Mouse (Mus musculus): ENCODE results near the gene Duox2. TPM values are rescaled to one million over a fixed set of nuclear protein-coding genes. Genes with fewer than 3 reads are reported as not detected.
A peak's percentile ranks its signal among the peaks of the same experiment; 100 is the strongest.

Duox2 gene
- total RNA-seq, 1 experiment from 2014 or later, result not detected

DNA sequence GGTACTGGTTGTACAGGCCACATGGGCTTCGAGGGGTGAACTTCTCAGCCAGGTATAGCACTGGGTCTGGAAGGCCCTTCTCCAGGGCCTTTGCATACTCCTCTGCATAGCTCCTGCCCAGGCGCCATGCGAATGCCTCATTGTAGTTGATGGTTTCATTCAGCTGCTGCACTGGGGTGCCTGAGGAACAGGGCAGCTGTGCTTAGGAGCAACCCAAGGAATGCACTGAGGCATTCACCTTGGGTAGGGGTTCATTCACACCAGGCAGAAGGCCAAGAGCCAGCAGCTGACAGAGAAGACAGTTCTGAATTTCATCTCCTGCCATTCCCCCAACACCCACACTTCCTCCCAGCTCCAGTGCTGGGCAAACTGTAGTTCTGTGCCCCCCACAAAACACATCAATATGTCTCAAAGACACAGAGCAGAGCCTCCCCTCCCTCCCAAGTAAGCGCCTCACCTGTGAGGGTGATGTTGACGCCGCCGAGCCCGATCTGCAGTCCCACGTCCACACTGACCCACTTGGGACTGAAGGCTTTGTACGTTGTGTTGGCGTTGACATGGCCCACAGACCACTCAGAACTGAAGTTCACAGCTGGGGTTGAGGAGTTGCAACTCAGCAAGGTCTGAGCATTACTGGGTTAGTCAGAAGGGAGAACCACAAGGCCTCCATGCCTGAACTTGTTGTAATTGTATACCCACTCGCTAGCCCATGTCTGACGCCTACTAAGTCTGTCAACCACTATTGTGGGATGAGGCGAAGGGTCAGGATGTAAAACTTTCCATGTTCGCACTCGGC is 7.0 kb upstream of the Duox2 start:
- no peak for ATAC-seq (replicated peaks; ENCODE audit: insufficient number of reproducible peaks, low FRiP score, low TSS enrichment, poor library complexity, severe bottlenecking)

GRCm38 (mm10) chr2:122304544-122304943 is 6.3 kb upstream of the Duox2 start:
- ATAC-seq (replicated peaks; ENCODE audit: insufficient number of reproducible peaks, low FRiP score, low TSS enrichment, poor library complexity, severe bottlenecking), result no peak

DNA sequence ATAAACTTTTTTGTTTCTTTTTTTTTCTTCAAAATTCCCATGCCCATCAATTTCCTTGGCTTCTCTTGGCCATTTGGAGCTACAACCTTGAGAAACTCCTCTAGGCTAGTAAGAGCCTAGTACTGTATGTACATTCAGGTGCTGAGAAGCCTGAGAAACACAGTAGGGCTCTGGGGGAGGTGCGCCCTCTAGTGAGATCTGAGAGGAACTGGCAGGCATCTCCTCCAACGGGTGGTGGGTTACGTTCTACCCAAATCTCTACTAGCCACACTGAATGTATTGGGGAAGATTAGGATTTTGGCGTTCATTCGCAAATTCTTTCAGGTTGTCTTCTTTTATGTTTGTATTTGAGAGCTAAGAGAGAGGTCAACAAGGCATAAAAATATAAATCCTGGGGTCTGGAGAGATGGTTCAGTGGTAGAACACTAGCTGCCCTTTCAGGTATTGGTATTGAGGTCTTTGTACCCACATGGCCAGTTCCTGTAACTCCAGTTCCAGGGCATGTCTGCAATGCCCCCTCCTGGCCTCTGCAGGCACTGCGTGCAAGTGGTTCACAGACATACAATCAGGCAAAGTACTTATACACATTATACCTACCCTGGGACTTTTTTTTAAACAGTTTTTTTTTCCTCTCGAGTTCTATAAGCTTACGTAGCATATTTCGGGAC is 4.5 kb upstream of the Duox2 start:
- 0 out of 2 replicates have a peak, but pooled peaks have one; percentile 33 for ATAC-seq (replicated peaks; ENCODE audit: insufficient number of reproducible peaks, low FRiP score, low TSS enrichment, poor library complexity, severe bottlenecking)

GRCm38 (mm10) chr2:122301921-122302573 is 3.8 kb upstream of the Duox2 start:
- no peak for ATAC-seq (replicated peaks; ENCODE audit: insufficient number of reproducible peaks, low FRiP score, low TSS enrichment, poor library complexity, severe bottlenecking)

GRCm38 (mm10) chr2:122301081-122301920 is 3.1 kb upstream of the Duox2 start:
- ATAC-seq (replicated peaks; ENCODE audit: insufficient number of reproducible peaks, low FRiP score, low TSS enrichment, poor library complexity, severe bottlenecking), result no peak

DNA sequence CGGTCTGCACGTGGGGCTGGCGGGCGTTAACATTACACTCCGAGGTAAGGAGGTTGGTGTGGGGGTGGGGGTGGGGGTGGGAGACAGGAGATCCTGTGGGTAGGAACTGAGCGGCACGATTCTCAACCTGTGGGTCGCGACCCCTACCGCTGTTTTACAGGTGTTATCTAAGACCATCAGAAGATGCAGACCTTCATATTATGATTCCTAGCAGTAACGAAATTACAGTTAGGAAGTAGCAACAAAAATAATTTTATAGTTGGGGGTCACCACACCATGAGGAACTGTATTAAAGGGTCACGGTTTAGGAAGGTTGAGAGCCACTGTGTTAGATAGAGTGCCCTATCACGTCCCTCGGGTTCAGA is 2.4 kb upstream of the Duox2 start:
- ATAC-seq (replicated peaks; ENCODE audit: insufficient number of reproducible peaks, low FRiP score, low TSS enrichment, poor library complexity, severe bottlenecking), result no peak

GRCm38 (mm10) chr2:122299911-122300655 is 1.8 kb upstream of the Duox2 start:
- no peak for ATAC-seq (replicated peaks; ENCODE audit: insufficient number of reproducible peaks, low FRiP score, low TSS enrichment, poor library complexity, severe bottlenecking)

DNA sequence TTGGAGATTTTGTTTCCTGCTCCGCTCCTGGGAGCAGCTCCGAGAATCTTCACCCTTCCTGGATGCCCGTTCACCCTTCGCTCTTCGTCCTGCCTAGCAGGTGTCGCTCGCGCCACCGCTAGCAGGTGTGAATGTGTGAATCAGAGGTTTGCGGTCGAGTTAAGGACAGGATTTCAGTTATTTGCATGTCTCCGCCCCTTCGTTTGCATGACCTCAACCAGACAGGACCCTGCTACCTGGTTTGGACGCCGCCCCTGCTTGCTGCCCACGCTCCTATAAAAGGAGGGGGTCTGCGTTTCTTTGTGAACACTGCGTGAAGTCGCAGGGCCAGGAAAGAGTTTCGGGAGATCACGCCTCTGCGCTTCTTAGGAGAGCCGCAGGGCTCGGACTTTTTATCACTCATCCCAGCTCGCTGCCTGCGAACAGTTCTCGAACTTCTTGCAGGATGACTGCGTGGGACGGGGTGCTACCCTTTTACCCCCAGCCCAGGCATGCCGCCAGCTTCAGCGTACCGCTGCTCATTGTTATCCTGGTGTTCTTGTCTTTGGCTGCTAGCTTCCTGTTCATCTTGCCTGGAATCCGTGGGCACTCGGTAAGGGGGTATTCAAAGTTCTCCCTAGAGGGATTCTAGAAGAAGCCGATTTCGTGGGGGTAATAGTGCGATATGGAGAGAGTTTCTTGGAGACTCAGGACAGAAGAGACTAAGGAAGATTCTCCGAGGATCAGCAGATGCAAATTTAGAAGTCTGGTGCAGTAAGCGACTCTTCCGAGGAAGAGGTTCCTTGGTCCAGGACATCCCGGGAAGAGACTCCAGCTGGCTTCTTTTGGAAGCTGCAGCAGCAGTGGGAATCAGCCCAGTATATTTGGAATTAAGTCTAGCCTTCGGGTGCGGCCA is 594 bp upstream of the Duox2 start, which contains the start of gene Duoxa2:
Gene Duoxa2, plus strand, starts transcription at position 305 of the 895 bp plus-strand sequence.
- 0 out of 2 replicates have a peak, but pooled peaks have one; percentile 4 for ATAC-seq (replicated peaks; ENCODE audit: insufficient number of reproducible peaks, low FRiP score, low TSS enrichment, poor library complexity, severe bottlenecking)

GRCm38 (mm10) chr2:122297271-122298095 is 766 bp downstream of the Duox2 start:
- ATAC-seq (replicated peaks; ENCODE audit: insufficient number of reproducible peaks, low FRiP score, low TSS enrichment, poor library complexity, severe bottlenecking), result no peak

- no peak for ATAC-seq (replicated peaks; ENCODE audit: insufficient number of reproducible peaks, low FRiP score, low TSS enrichment, poor library complexity, severe bottlenecking)
Measured at GRCm38 (mm10) chr2:122294916-122295315, 3.3 kb downstream of the Duox2 start.

DNA sequence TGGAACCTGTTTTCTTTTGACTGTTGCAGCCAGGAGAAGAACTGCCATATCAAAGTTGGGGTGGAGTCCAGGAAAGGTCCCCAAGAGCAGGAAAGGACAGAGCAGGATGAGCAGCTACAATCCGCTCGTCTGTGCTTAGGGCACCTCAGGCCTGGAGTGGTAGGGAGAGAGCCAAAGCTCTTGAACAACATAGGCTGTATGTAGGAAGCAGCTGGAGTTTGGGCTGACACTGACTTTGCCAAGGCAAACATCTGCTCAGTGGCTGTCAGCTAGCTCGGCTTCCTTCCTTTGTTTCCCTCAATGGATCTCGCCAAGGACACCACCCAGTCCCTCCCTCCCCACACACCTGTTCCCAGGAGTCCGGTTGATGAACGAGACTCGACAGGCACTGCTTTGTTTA is 12.1 kb downstream of the Duox2 start:
- ATAC-seq (replicated peaks; ENCODE audit: insufficient number of reproducible peaks, low FRiP score, low TSS enrichment, poor library complexity, severe bottlenecking), result no peak

GRCm38 (mm10) chr2:122284091-122284490 is 14.2 kb downstream of the Duox2 start:
- ATAC-seq (replicated peaks; ENCODE audit: insufficient number of reproducible peaks, low FRiP score, low TSS enrichment, poor library complexity, severe bottlenecking), result no peak

DNA sequence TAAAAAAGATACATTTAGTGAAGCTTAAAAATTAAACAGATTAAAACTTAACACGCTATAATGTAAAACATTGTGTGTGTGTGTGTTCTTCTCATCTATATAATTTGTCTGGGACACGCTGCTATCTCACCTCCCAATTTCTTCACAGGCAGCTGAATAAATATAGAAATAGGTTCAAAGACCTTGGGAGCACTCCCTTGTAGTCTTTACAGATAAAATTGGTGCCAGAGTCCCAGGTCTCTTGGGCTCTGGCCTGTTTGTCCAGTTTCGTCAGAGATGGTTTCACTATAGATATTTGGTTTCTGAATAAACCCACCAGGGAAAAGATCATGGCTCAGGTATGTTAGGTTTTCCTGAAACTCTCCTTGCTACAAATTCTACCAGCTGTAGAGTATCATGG is 19.5 kb downstream of the Duox2 start:
- no peak for ATAC-seq (replicated peaks; ENCODE audit: insufficient number of reproducible peaks, low FRiP score, low TSS enrichment, poor library complexity, severe bottlenecking)

GRCm38 (mm10) chr2:122266407-122267193 is 31.6 kb downstream of the Duox2 start:
- no peak for ATAC-seq (replicated peaks; ENCODE audit: insufficient number of reproducible peaks, low FRiP score, low TSS enrichment, poor library complexity, severe bottlenecking)

GRCm38 (mm10) chr2:122264690-122265089 is 33.6 kb downstream of the Duox2 start:
- no peak for ATAC-seq (replicated peaks; ENCODE audit: insufficient number of reproducible peaks, low FRiP score, low TSS enrichment, poor library complexity, severe bottlenecking)

- no peak for ATAC-seq (replicated peaks; ENCODE audit: insufficient number of reproducible peaks, low FRiP score, low TSS enrichment, poor library complexity, severe bottlenecking)
Measured at GRCm38 (mm10) chr2:122260729-122261128, 37.5 kb downstream of the Duox2 start.

Measured in monocyte, adult 5-6 weeks (primary cell).